Mouse (Mus musculus): ENCODE results near the gene Stard3.
"Not testable (repeated sequence)": the region's sequence is repeated elsewhere in the genome, so short reads cannot be mapped to it uniquely, and the experiment has no call there.

Stard3 gene

GRCm38 (mm10) chr11:98374266-98374665 lies 16.1 kb downstream of the Stard3 start:
- DNase-seq (ENCODE audit: low spot score) = no peak

DNA sequence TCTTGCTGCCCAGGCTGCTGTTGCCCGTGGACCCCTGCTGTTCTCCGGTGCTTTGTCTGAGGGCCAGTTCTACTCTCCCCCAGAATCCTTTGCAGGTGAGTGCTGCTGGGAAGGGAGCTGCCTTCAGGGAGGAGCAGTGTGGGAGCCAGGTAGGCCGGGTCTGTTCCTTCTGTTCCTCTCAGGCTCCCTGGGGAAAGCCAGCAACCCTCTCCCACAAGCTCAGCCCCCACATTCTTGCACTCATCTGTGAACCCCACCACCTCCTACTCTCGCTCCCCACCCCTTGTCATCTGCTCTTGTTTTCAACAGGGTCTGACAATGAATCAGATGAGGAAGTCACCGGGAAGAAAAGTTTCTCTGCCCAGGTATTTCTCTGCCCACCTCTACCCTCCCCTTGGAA lies 18.6 kb downstream of the Stard3 start:
- DNase-seq (ENCODE audit: low spot score) = no peak

GRCm38 (mm10) chr11:98377787-98378186 lies 19.6 kb downstream of the Stard3 start:
- DNase-seq (ENCODE audit: low spot score) = no peak

GRCm38 (mm10) chr11:98379379-98379778 lies 21.2 kb downstream of the Stard3 start:
- DNase-seq (ENCODE audit: low spot score) = no peak

DNA sequence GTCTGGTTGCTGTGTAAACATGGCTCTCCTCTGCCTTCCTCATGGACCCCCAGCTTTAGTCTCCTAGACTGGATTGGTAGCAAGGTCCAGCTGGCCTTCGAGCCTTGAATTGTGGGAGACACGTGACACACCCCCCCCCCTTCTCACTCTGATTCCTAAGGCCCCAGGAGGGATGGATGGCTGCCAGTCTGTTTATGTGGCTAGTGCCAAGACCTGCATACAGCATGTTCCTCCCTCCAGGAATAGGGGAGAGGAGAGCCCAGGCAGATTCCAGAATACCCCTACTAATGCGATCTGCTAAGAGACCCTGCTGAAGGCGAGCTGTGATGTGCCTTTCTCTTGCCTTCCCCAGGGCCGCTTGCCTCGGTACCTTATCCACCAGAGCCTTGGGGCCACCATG lies 21.9 kb downstream of the Stard3 start:
- DNase-seq (ENCODE audit: low spot score) = no peak

GRCm38 (mm10) chr11:98381651-98382050 lies 23.5 kb downstream of the Stard3 start:
- DNase-seq (ENCODE audit: low spot score) = no peak

- DNase-seq (ENCODE audit: low spot score) = not testable (repeated sequence)
Observed at GRCm38 (mm10) chr11:98382405-98382804, 24.2 kb downstream of the Stard3 start.

- no peak for DNase-seq (ENCODE audit: low spot score)
Observed at GRCm38 (mm10) chr11:98383261-98384030, 25.3 kb downstream of the Stard3 start, which contains the start of gene Tcap. Tcap (plus strand) TSS chr11:98383811.

DNA sequence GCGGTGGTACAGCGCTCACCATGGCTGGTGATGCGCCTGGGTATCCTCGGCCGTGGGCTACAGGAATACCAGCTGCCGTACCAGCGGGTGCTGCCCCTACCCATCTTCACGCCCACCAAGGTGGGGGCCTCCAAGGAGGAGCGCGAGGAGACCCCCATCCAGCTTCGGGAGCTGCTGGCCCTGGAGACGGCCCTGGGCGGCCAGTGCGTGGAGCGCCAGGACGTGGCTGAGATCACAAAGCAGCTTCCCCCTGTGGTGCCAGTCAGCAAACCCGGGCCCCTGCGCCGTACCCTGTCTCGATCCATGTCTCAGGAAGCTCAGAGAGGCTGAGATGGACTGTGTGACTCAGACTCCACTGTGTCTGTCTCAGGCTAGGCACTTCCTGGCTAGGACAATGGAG lies 26.0 kb downstream of the Stard3 start:
- no peak for DNase-seq (ENCODE audit: low spot score)

DNA sequence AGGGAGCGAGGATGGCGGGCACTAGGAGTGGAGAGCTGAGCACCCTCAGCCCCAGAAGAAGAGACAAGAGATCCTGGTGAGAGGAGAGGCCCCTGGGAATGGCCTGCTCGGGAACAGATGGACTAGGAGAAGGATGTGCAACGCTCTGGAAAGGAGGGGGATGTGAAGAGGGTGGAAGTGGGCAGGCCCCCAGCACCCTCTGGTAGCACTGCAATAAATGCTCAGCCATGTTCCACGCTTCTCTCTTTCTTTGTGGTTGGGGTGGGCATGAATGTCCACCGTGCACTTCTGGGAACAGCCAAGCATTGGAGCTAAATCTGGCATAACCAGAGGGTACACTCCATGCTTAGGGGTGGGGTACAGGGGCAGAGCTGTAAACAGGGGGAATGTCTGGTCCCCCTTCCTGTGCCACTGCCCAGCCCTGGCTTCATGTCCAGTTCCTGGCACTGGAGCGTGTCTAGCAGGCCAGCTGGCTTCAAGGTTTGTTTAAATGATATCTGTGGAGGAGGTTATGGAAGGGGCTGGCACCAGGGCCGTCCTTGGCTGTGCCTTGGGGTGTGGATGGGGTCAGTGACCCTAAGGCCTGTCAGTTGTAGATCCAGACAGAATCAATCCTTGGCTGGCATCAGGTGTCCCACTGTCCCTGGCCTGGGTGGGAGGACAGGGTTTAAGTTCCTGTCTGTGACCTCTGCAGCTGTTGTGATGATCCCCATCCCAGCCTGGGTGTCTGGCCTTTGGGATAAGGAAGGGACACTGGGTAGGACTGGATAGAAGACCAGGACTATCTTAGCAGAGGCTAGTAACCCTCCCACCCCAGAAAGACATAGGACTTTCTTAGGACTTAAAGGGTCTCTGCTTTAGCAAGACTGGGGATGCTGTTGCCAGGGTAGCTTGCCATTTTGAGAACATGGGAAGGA lies 26.8 kb downstream of the Stard3 start:
- no peak for DNase-seq (ENCODE audit: low spot score)

DNA sequence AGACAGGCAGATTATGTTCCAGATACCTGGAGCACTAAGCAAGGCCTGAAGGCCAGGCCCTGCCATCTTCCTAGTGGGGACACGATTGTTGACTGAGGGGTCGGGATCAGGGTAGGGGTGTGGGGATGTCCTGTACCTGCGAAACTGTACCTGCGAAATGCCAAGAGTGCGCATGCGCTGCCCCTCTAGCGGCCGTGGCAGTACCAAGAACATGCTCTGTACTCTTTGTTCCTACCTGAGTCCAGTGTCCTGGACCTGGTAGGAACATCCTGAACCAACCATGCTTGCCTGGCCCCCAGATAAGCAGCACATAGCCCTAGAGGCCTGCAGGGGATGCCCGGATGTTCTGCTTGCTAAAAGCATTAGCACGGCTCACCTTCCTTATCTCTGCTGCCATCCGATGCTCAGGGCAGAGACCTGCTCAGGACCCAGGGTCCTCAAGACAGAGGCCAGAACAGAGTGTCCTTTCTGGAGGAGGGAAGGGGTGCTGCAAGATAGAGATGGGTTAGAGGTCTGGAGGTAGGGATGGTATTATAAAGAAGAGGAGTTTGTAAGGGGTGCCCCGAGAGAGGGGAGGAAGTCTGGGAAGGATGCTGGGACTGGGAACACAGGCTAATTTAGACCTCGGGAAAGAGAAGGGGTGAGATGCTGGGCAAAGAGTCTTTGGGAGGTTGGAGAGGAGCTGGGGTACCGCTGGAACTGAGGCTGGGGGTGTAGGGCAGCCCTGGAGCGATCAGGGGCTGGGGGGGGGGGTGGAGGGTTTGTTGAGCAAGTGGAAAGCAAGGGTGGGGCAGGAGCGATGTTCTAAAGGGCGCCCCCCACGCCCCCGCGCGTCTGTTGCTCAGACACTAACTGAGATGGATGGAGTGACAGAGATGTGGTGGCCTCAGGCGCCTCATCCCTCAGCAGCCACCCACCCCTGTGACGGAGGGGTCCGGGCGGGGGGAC lies 27.7 kb downstream of the Stard3 start, which contains the start of gene Pnmt:
TSS of gene Pnmt (plus strand) at position 813 of the 948 bp plus-strand sequence.
- DNase-seq (ENCODE audit: low spot score) = no peak

DNA sequence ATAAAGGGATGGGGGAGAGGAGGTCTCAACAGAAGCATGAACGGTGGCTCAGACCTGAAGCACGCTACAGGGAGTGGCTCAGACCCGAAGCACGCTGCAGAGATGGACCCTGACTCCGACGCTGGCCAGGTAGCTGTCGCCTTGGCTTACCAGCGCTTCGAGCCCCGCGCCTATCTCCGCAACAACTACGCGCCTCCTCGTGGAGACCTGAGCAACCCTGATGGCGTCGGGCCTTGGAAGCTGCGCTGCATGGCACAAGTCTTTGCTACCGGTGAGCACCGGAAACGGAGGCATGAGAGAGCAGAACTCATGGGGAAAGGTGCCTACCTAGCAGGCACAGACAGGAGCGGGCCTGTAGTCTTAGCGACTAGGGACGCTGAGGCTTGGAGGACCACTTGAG lies 28.4 kb downstream of the Stard3 start:
- no peak for DNase-seq (ENCODE audit: low spot score)

GRCm38 (mm10) chr11:98387056-98387577 lies 28.9 kb downstream of the Stard3 start:
- no peak for DNase-seq (ENCODE audit: low spot score)

GRCm38 (mm10) chr11:98388282-98388681 lies 30.1 kb downstream of the Stard3 start:
- no peak for DNase-seq (ENCODE audit: low spot score)

- peak; percentile 78 for DNase-seq (ENCODE audit: low spot score)
Observed at GRCm38 (mm10) chr11:98389221-98389780, 31.1 kb downstream of the Stard3 start.

- no peak for DNase-seq (ENCODE audit: low spot score)
Observed at GRCm38 (mm10) chr11:98390141-98390540, 32.0 kb downstream of the Stard3 start.

- DNase-seq (ENCODE audit: low spot score) = no peak
Observed at GRCm38 (mm10) chr11:98392034-98392433, 33.9 kb downstream of the Stard3 start.

DNA sequence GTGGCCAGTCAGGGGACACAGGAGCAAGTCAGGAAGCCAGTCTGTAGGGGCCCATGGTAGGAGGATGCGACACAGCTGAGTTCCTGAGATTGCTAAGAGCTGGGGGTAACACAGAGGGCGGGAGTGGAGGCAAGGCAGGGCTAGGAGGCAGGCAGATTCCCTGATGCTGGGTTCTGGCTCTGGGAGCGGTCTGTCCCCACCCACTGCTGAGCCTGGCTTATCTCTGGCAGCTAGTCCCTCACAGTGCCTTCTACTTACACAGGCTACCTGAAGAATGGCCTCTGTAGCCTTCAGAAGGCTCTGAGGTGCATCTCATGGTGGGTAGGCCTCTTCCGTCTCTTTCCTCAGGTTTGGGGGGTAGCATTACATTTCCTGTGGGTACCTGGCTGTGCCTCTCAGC lies 34.5 kb downstream of the Stard3 start:
- no peak for DNase-seq (ENCODE audit: low spot score)

- no peak for DNase-seq (ENCODE audit: low spot score)
Observed at GRCm38 (mm10) chr11:98393317-98393716, 35.1 kb downstream of the Stard3 start.

DNA sequence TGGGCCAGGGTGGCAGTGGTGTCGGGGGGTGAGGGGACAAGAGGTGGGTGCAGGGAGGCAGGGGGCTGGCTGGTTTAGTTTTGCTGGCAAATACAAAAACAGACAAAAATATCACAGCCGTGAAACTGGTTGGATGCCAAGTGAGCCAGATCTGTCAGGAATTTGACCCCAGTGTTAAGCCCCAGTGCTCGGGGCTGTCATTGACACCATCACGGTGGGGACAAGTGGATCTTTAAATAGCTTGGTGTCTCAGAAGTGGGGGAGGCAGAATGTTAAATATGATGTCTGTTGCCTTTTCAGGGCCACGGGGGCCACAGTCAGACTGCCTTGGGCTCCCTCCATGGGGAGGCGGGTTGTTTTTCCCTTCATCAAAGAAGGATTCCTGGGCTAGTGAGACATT lies 36.1 kb downstream of the Stard3 start:
- DNase-seq (ENCODE audit: low spot score) = no peak

- no peak for DNase-seq (ENCODE audit: low spot score)
Observed at GRCm38 (mm10) chr11:98395041-98395440, 36.9 kb downstream of the Stard3 start.
